Mouse (Mus musculus) frontal cortex, postnatal 10 days (tissue): ENCODE data around the gene Msantd3.

Experiments
- DNase-seq, 2 experiments: peaks; one replicate each; pipeline ENCODE4 v3.0.0; 2022; ENCODE audit warnings: low spot score in 2 of 2, mixed read lengths in 1 of 2

Gene Msantd3

GRCm38 (mm10) chr4:48554132-48554531, 14.4 kb downstream of the Msantd3 start:
- DNase-seq: no peak

GRCm38 (mm10) chr4:48555729-48556128, 16.0 kb downstream of the Msantd3 start:
- DNase-seq: no peak

GRCm38 (mm10) chr4:48559652-48560051, 19.9 kb downstream of the Msantd3 start:
- DNase-seq: no peak

DNA sequence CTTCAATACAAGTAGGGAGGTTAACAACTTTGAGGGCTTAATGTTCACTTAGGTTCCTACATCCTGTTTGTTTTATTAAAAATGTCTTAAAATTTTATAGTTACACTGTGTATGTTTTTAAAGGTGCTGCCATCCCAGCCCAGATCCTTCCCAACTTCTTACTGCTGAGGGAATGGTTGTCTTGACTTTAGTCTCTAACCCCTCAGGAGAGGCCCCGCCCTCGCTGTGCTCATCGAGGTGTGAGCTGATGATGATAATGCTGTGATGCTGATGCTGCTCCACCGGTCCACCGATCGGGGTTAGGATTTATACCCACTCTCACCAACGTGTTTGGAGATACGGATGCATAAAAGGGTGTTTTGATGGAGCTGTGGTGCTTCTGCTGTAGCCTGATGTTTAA, 22.1 kb downstream of the Msantd3 start:
- DNase-seq: no peak

- no peak for DNase-seq
Measured at GRCm38 (mm10) chr4:48564962-48565361, 25.2 kb downstream of the Msantd3 start.

GRCm38 (mm10) chr4:48576361-48576760, 36.6 kb downstream of the Msantd3 start:
- no peak for DNase-seq

DNA sequence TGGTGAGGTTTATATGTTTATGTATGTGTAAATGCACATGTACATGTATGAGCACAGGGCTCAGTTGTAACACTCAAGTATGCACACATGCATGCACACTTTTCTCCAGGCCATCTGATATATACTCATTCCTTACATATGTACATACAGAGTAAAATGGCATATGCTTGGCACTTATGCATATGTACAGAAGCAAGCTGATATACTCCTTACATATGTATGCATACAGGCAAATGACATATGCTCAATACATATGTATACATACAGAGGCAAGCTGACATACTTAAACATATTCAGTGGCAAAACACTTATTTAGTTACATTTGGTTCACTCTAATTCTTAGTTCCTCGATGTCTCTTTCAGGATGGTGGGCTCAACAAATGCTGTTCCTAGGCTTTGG, 38.1 kb downstream of the Msantd3 start:
- DNase-seq: no peak

- DNase-seq: no peak
Measured at GRCm38 (mm10) chr4:48578399-48578798, 38.7 kb downstream of the Msantd3 start.

DNA sequence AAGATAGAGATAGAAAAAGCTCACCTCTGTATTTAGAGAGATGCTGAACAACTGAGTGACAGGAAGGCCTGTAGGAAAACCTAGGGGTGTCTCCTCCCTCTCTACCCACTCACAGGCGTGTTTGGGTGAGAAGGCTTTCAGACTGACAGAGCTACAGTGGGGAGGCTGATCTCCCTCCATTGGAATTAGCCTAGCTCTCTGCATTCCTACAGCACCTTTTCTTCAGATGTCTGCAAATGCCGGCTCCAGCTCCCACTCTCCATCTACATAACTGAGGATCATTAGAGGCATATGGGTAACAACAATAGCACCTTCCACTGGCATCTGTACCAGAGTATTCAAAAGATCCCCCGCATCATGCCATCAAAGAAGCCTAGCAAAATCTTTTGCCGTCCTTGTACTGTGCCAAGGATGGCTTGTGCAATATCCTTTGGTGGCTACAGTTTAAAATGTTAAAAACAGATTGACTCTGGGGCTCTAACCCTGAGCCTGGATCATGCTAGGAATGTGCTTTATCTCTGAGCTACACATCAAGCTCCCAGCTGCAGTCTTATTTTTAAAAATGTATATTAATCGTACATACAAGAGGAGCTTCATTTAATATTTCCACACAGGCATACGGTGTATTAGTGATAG, 39.9 kb downstream of the Msantd3 start:
- DNase-seq: no peak

- DNase-seq: no peak
Measured at GRCm38 (mm10) chr4:48581201-48581600, 41.5 kb downstream of the Msantd3 start.

DNA sequence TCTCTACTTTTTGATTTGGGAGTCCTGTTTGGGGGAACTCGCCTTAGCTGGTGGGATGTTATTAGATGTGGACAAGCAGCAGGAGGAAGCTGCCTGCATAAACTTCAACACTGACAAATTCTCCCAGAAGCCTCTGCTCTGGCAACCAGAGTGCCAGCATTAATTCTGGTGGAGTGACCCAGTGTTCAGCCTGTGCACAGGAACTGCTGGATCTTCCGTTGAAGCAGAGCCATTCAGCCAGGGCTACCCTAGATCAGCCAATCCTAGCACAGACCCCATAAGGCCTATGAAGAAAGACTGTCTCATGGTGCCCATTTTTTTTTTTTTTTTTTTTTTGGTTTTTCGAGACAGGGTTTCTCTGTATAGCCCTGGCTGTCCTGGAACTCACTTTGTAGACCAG, 42.3 kb downstream of the Msantd3 start:
- no peak for DNase-seq

- DNase-seq: no peak
Measured at GRCm38 (mm10) chr4:48582941-48583340, 43.2 kb downstream of the Msantd3 start.

GRCm38 (mm10) chr4:48584421-48585240, 44.9 kb downstream of the Msantd3 start, which contains the start of gene Tmeff1:
Gene Tmeff1 (plus strand): TSS chr4:48585174.
- DNase-seq: peak in 1 of 2 experiments; percentile 63

GRCm38 (mm10) chr4:48585241-48586098, 45.7 kb downstream of the Msantd3 start:
- no peak for DNase-seq

GRCm38 (mm10) chr4:48586099-48586821, 46.5 kb downstream of the Msantd3 start:
- peak in 1 of 2 experiments; percentile 27 for DNase-seq

DNA sequence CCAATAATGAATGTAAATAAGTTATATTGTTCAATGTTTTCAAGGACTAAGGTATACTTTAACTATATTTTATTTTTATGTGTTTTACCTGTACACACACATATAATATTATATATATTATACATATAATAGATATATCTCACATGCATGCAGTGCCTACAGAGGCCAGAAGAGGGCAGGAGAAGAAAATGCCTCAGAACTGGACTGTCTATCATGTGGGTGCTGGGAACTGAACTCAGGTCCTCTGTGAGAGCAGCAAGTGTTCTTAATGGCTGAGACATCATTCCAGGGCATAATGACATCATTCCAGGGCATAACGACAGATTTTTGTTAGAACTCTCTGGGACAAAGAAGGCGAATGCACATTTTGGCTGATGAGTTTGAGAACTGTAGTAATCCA, 47.8 kb downstream of the Msantd3 start:
- no peak for DNase-seq

DNA sequence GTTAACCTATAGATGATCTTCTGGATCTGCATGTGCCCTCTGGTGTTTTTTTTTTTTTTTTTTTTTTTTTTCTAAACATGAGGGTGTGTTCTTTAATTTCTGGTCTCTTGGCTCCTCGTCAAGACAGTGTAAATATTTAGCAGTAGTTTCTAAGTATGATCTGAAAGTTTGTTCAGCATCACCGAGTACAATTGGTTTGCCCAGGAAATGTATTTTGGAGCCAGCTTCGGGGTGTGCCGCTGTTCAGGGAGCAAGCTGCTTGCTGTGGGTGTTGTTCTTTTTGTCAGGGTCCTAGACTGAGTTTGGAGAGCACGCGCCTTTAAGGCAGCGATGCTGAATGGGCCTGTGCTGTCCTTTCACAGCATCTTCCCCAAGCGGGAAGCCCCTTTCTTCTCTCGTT, 48.8 kb downstream of the Msantd3 start:
- no peak for DNase-seq

DNA sequence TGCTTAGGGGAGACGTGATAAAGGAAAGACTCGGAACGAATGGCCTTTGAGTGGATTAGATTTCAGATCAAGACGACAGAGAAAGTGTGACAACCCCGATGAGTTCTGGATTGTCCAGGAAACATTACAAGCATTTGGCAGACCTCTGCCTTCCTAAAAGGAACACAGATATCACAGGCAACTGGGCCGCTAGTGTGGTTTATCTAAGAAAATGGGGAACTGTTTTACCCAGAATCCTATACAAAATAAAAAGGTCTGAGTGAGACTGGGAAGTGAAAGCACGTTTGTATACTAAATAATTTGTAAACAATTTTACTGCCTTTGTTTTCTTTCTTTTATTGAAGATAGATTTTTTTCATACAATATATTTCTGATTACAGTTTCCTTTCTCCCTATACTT, 51.1 kb downstream of the Msantd3 start:
- DNase-seq: no peak

GRCm38 (mm10) chr4:48591390-48591789, 51.7 kb downstream of the Msantd3 start:
- no peak for DNase-seq

GRCm38 (mm10) chr4:48592328-48592727, 52.6 kb downstream of the Msantd3 start:
- DNase-seq: no peak

GRCm38 (mm10) chr4:48592844-48593243, 53.1 kb downstream of the Msantd3 start:
- DNase-seq: no peak

DNA sequence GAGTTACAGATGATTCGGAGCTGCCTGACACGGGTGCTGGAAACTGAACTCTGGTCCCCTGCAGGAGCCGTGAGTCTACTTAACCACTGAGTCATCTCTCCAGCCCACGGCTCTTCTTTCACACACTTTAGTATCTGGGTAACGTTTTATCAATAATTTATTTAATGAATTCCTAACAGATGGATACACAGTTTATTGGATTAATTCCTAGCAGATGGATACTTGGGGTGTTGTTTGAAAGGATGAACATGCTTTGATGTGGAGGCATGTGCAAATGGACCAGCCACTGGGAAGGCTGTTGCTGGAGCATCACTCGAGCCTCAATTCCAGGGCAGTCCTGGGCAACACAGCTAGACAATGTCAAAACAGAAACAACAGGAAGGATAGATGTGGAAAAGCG, 56.4 kb downstream of the Msantd3 start:
- no peak for DNase-seq
